Mouse (Mus musculus) embryonic facial prominence, embryonic 13.5 days (tissue): ENCODE measurements around the gene Fam83g. TPM values are rescaled to one million over a fixed set of nuclear protein-coding genes. Genes with fewer than 3 reads are reported as not detected.

Experiments used
- ATAC-seq: fragments of 200-750 bp; cut with Nextera tagmentation; 2 replicates; pipeline ENCODE4 v1.8.0; 2017; ENCODE audit warnings: low read depth; ENCODE audit not compliant: insufficient number of reproducible peaks, insufficient read depth, low FRiP score, low TSS enrichment
- H3K27ac ChIP-seq: fragments of 300-500 bp; sonication (generic); 2 replicates; pipeline ENCODE4 v1.5.1; 2015; ENCODE audit warnings: moderate library complexity, mild to moderate bottlenecking, inconsistent platforms
- H3K27me3 ChIP-seq: fragments of 300-500 bp; sonication (generic); 2 replicates; pipeline ENCODE4 v1.6.1; 2015; ENCODE audit warnings: mild to moderate bottlenecking, inconsistent platforms
- H3K36me3 ChIP-seq: fragments of 300-500 bp; sonication (generic); 2 replicates; pipeline ENCODE4 v1.6.1; 2015; ENCODE audit warnings: mild to moderate bottlenecking, inconsistent platforms
- H3K4me1 ChIP-seq: fragments of 300-500 bp; sonication (generic); 2 replicates; pipeline ENCODE4 v1.6.1; 2015; ENCODE audit warnings: inconsistent platforms
- H3K4me2 ChIP-seq: fragments of 300-500 bp; sonication (generic); 2 replicates; pipeline ENCODE4 v1.6.1; 2015; ENCODE audit warnings: moderate library complexity, mild to moderate bottlenecking, inconsistent platforms
- H3K4me3 ChIP-seq: fragments of 300-500 bp; sonication (generic); 2 replicates; pipeline ENCODE4 v1.5.1; 2015; ENCODE audit warnings: mild to moderate bottlenecking, inconsistent platforms
- H3K9ac ChIP-seq: fragments of 300-500 bp; sonication (generic); 2 replicates; pipeline ENCODE4 v1.6.1; 2015; ENCODE audit warnings: mild to moderate bottlenecking, inconsistent platforms
- H3K9me3 ChIP-seq: fragments of 300-500 bp; sonication (generic); 2 replicates; pipeline ENCODE4 v1.6.1; 2016; ENCODE audit warnings: inconsistent platforms
- WGBS: fragments of 180-500 bp; shearing (Covaris S2); methylation state at CpG from one replicate; pipeline ENCODE4 v1.1.7; 2015; ENCODE audit warnings: mixed read lengths; 5-methylcytosine and 5-hydroxymethylcytosine counted together
- polyA plus RNA-seq: library from polyadenylated mRNA; unstranded; fragments of >200 nt; fragmentation: Nextera tagmentation; extraction: Ambion mirVana; gene quantifications from 2 replicates; pipeline ENCODE4 v1.2.1, GENCODE M21; 2015

Fam83g gene
- polyA plus RNA-seq, 1 experiment from 2014 or later: 3.9 TPM

DNA sequence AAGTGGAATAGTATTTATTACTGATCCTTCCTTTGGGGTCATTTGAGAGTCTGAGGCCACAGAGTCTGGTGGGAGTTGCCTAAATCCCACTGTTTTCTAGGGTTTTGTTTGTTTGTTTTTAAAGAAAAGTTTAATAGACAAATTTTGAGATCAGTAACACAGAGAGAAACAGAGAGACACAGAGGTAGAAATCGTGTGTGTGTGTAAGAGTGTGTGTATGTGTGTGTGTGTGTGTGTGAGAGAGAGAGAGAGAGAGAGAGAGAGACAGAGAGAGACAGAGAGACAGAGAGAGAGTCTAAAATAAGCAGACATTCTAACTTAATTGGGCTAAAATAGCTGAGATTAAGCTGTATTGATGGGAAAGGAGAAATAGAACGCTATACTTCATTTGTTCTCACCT lies 30.3 kb upstream of the Fam83g start:
- no peak overlapping the region for H3K9ac ChIP-seq
- no peak for ATAC-seq
- H3K4me1 ChIP-seq: 0 out of 2 replicates have a peak, but pooled peaks cover 3% of the 10 kb centered on the region
- no peak overlapping the region for H3K27ac ChIP-seq
- no peaks in the 10 kb centered on the region for H3K9me3 ChIP-seq
- no peaks in the 10 kb centered on the region for H3K27me3 ChIP-seq
- no peak overlapping the region for H3K4me3 ChIP-seq
- H3K4me2 ChIP-seq: no peak overlapping the region
- no peaks in the 10 kb centered on the region for H3K36me3 ChIP-seq
- WGBS: 72% methylated on average over 2 of the region's 2 CpGs

- H3K36me3 ChIP-seq: no peaks in the 10 kb centered on the region
- H3K4me1 ChIP-seq: 0 out of 2 replicates have a peak, but pooled peaks cover 12% of the 10 kb centered on the region
- WGBS: 79% methylated on average over 4 of the region's 4 CpGs
- H3K4me2 ChIP-seq: no peak overlapping the region
- ATAC-seq: no peak
- H3K9ac ChIP-seq: no peak overlapping the region
- no peak overlapping the region for H3K27ac ChIP-seq
- H3K27me3 ChIP-seq: no peaks in the 10 kb centered on the region
- no peak overlapping the region for H3K4me3 ChIP-seq
- no peaks in the 10 kb centered on the region for H3K9me3 ChIP-seq
Observed at GRCm38 (mm10) chr11:61654786-61655311, 29.0 kb upstream of the Fam83g start.

DNA sequence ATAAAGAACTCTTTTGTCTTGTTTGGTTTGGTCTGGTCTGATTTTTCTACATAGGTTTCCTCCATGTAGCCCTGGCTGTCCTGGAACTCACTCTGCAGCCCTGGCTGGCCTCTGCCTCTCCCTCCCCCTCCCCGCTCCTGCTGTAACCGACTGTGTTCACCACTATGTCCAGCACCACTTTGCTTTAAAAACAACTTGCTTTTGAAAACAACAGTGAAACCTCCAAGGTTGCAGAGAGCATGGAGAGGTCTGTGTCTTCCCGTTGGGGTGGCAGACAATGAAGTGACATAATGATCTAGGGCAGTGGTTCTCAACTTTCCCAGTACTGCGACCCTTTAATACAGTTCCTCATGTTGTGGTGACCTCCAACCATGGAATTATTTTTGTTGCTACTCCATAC lies 28.2 kb upstream of the Fam83g start:
- ATAC-seq: no peak

DNA sequence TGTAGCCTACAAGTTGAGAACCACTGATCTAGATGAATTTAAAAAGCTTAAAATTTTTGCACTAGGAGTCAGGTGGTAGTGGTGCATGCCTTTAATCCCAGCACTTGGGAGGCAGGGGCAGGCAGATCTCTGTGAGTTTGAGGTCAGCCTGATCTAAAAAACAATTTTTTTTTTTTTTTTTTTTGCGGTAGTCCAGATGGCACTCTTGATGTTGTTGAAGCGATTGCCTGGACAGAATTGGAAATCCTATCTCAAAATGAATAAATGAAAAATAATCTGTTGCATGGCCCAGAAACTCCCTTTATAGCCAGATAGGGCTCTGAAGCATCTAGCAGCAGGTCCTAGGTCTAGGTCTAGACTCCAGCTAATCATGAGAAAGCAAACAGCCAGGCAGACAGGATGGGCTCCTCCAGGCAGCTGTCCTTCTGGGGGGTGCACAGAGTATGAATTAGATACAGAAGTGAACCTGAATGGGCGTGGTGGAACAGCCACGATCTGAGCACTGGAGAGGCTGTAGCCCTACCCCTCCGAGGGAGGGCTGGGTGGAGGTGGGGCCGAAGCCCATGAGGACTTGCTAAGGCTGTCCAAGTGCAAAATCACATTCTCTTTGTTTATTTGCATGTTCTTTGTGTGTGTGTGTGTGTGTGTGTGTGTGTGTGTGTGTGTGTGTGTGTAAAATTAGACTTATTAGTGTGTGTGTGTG lies 27.6 kb upstream of the Fam83g start:
- ATAC-seq: no peak
- Histone ChIP-seq H3K4me1 (0 out of 2 replicates have a peak, but pooled peaks cover 12% of the 10 kb centered on the region), H3K27me3 (no peaks in the 10 kb centered on the region), H3K27ac (no peak overlapping the region), H3K4me3 (no peak overlapping the region), H3K9me3 (no peaks in the 10 kb centered on the region), H3K36me3 (no peaks in the 10 kb centered on the region), H3K9ac (no peak overlapping the region), H3K4me2 (no peak overlapping the region)
- WGBS: 60% methylated on average over 6 of the region's 6 CpGs

More for the DNA sequence above, 28.2 kb upstream of the Fam83g start:
- H3K4me3 ChIP-seq: no peak overlapping the region
- no peak overlapping the region for H3K4me2 ChIP-seq
- 0 out of 2 replicates have a peak, but pooled peaks cover 12% of the 10 kb centered on the region for H3K4me1 ChIP-seq
- no peak overlapping the region for H3K9ac ChIP-seq
- WGBS: 61% methylated on average over 4 of the region's 4 CpGs
- no peaks in the 10 kb centered on the region for H3K36me3 ChIP-seq
- H3K27me3 ChIP-seq: no peaks in the 10 kb centered on the region
- H3K27ac ChIP-seq: no peak overlapping the region
- H3K9me3 ChIP-seq: no peaks in the 10 kb centered on the region

DNA sequence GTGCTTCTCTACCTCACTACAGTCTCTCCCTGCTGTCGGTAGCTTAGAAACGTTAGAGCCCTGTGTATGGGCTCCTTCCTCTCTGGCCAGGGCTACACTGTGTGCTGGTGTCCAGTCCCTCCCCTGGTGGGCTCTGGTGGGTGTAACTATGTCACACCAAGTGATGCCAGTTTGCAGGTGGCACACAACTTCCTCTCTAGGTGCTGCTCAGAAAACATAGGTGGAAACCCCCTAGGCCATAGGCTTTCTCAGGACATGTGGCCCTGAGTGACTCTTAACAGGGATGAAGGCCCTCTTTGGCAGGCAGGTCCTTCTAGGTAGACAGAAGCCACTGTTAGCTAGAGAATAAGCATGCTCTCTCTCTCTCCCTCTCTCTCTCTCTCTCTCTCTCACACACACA lies 26.5 kb upstream of the Fam83g start:
- 60% methylated on average over 2 of the region's 2 CpGs for WGBS
- no peaks in the 10 kb centered on the region for H3K27me3 ChIP-seq
- no peak overlapping the region for H3K4me2 ChIP-seq
- no peak overlapping the region for H3K9ac ChIP-seq
- no peaks in the 10 kb centered on the region for H3K36me3 ChIP-seq
- no peak overlapping the region for H3K27ac ChIP-seq
- no peak for ATAC-seq
- H3K4me1 ChIP-seq: 0 out of 2 replicates have a peak, but pooled peaks cover 12% of the 10 kb centered on the region
- H3K9me3 ChIP-seq: no peaks in the 10 kb centered on the region
- no peak overlapping the region for H3K4me3 ChIP-seq

GRCm38 (mm10) chr11:61658360-61658922 lies 25.4 kb upstream of the Fam83g start:
- WGBS: 92% methylated on average over 3 of the region's 3 CpGs
- ATAC-seq: no peak

DNA sequence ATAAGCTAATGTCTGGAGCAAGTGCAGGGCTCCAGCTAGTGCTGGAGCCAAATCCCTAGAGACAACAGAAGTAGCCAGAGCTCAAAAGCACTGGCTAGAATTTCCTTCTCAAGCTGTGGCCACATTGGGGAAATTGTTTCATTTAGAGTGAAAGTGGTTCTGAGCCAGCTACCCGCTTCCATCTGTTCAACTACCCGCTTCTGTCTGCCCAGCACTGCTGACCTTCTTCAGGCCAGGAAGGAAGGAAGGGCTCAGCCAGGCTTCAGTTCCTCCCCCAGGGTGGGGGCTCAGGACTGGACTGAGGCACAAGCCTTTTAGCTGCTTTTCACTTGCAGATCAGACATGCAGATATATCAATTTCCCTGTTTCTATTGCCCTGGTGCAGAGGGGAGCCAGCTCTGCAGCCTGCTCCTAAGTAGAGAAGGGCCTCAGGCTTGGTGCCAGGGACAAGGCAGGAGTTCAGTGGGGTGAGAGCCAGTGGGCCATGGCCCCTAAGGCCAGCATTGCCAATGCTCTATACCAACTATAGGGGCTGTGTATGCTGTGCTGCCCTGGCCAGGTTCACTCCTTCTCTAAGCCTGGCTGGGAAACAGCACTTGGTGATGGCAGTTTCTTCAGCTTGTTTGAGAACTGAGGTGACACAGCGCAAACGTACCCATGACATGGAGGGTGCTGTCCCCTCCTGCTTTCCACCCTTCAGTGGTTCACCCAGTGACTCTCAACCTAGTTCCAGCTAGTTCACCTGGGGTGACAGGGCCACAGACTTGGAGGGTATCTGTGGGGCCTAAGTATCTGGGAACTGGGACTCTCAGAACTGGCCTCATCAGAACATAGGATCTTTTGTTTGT lies 24.7 kb upstream of the Fam83g start:
- H3K9me3 ChIP-seq: no peaks in the 10 kb centered on the region
- no peak overlapping the region for H3K4me3 ChIP-seq
- no peaks in the 10 kb centered on the region for H3K36me3 ChIP-seq
- H3K9ac ChIP-seq: no peak overlapping the region
- no peaks in the 10 kb centered on the region for H3K27me3 ChIP-seq
- H3K4me1 ChIP-seq: 0 out of 2 replicates have a peak, but pooled peaks cover 16% of the 10 kb centered on the region
- no peak for ATAC-seq
- WGBS: 67% methylated on average over 4 of the region's 4 CpGs
- no peak overlapping the region for H3K4me2 ChIP-seq
- H3K27ac ChIP-seq: no peak overlapping the region

More at GRCm38 (mm10) chr11:61658360-61658922, 25.4 kb upstream of the Fam83g start:
- 0 out of 2 replicates have a peak, but pooled peaks cover 16% of the 10 kb centered on the region for H3K4me1 ChIP-seq
- H3K36me3 ChIP-seq: no peaks in the 10 kb centered on the region
- no peak overlapping the region for H3K27ac ChIP-seq
- no peaks in the 10 kb centered on the region for H3K9me3 ChIP-seq
- no peak overlapping the region for H3K4me3 ChIP-seq
- H3K9ac ChIP-seq: no peak overlapping the region
- H3K27me3 ChIP-seq: no peaks in the 10 kb centered on the region
- no peak overlapping the region for H3K4me2 ChIP-seq

DNA sequence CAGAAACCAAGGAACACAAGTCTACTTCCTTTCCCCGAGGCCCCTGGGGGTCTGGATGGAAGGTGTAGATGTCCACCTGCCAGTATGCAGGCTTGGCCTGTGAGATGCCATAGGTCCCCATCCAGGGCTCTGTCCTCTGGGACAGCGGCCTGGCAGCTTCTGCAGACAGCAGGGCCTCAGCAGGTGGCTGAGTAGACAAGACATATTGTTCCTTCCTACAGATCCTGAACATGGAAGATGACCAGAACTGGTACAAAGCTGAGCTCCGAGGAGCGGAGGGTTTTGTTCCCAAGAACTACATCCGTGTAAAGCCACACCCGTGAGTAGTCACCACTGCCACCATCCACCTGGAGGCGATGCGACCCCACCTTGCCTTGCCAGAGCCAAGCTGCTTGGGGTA lies 23.9 kb upstream of the Fam83g start:
- Histone ChIP-seq H3K36me3 (no peaks in the 10 kb centered on the region), H3K4me2 (no peak overlapping the region), H3K9ac (no peak overlapping the region), H3K27me3 (no peaks in the 10 kb centered on the region), H3K4me3 (no peak overlapping the region), H3K4me1 (0 out of 2 replicates have a peak, but pooled peaks cover 16% of the 10 kb centered on the region), H3K9me3 (no peaks in the 10 kb centered on the region), H3K27ac (no peak overlapping the region)
- ATAC-seq: no peak
- 85% methylated on average over 8 of the region's 8 CpGs for WGBS

GRCm38 (mm10) chr11:61660806-61661392 lies 23.0 kb upstream of the Fam83g start:
- Histone ChIP-seq H3K27me3 (no peaks in the 10 kb centered on the region), H3K9ac (no peak overlapping the region), H3K9me3 (no peaks in the 10 kb centered on the region), H3K4me2 (no peak overlapping the region), H3K27ac (no peak overlapping the region), H3K36me3 (no peaks in the 10 kb centered on the region), H3K4me3 (no peak overlapping the region), H3K4me1 (0 out of 2 replicates have a peak, but pooled peaks cover 16% of the 10 kb centered on the region)
- 66% methylated on average over 7 of the region's 7 CpGs for WGBS
- no peak for ATAC-seq

GRCm38 (mm10) chr11:61662189-61662588 lies 21.7 kb upstream of the Fam83g start:
- H3K4me3 ChIP-seq: no peak overlapping the region
- no peak for ATAC-seq
- 94% methylated on average over 5 of the region's 5 CpGs for WGBS
- no peak overlapping the region for H3K27ac ChIP-seq
- H3K4me1 ChIP-seq: 0 out of 2 replicates have a peak, but pooled peaks cover 13% of the 10 kb centered on the region
- no peaks in the 10 kb centered on the region for H3K27me3 ChIP-seq
- no peak overlapping the region for H3K4me2 ChIP-seq
- H3K36me3 ChIP-seq: no peaks in the 10 kb centered on the region
- H3K9me3 ChIP-seq: no peaks in the 10 kb centered on the region
- no peak overlapping the region for H3K9ac ChIP-seq

DNA sequence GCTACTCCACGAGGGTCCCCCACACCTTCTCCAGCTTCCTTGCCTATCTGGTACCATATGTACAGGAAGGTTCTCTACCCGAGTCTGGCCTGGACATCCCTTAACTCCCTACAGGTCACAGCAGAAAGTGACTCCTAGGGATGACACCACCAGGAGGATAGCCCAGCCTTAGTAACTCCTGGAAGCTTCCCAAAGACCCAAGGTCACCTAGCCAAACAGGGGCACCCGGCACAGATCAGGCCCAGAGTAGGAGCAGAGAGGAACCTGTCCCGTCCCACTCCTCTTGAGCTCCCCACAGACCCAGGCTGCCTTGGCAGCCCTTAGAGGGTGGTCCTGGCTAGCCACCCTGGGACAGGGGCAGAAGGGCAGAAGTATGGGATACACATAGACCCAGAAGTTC lies 18.5 kb upstream of the Fam83g start:
- Histone ChIP-seq H3K4me2 (no peak overlapping the region), H3K27me3 (no peaks in the 10 kb centered on the region), H3K4me3 (no peak overlapping the region), H3K9me3 (no peaks in the 10 kb centered on the region), H3K4me1 (0 out of 2 replicates have a peak, but pooled peaks cover 4% of the 10 kb centered on the region), H3K9ac (no peak overlapping the region), H3K36me3 (no peaks in the 10 kb centered on the region), H3K27ac (no peak overlapping the region)
- no peak for ATAC-seq
- 80% methylated on average over 4 of the region's 4 CpGs for WGBS
